Mouse (Mus musculus) MEL (cell line): ENCODE measurements around the gene Mpzl1. TPM values are rescaled to one million over a fixed set of nuclear protein-coding genes. Genes with fewer than 3 reads are reported as not detected.

Experiments used
- DNase-seq: peaks from one replicate; pipeline ENCODE4 v3.0.0; 2011; ENCODE audit warnings: low read depth, low spot score
- H3K27ac ChIP-seq: 2 replicates; pipeline ENCODE4 v1.5.1; 2012; ENCODE audit warnings: low read depth, mild to moderate bottlenecking, control low read depth, low read length, moderate library complexity; ENCODE audit not compliant: control insufficient read depth
- H3K27me3 ChIP-seq, 2 experiments: fragments of 150-350 bp in 1 of 2; sonication (generic) in 1 of 2; 2 replicates each; pipeline ENCODE4 v1.6.1; 2012; ENCODE audit warnings: low read length in 2 of 2, mild to moderate bottlenecking in 2 of 2, improper control_type of control experiment in 1 of 2, moderate library complexity in 1 of 2; ENCODE audit not compliant: insufficient read depth in 2 of 2, control insufficient read depth in 1 of 2
- H3K36me3 ChIP-seq, 2 experiments: 2 replicates each; pipeline ENCODE4 v1.6.1; 2012 to 2014; ENCODE audit warnings: low read length in 2 of 2, improper control_type of control experiment in 1 of 2, inconsistent platforms in 1 of 2, mild to moderate bottlenecking in 1 of 2; ENCODE audit not compliant: insufficient read depth in 2 of 2, control insufficient read depth in 1 of 2
- H3K4me1 ChIP-seq, 2 experiments: fragments of 150-350 bp in 1 of 2; sonication (generic) in 1 of 2; 2 replicates each; pipeline ENCODE4 v1.6.1; 2012; ENCODE audit warnings: low read length in 2 of 2, improper control_type of control experiment in 1 of 2, mild to moderate bottlenecking in 1 of 2; ENCODE audit not compliant: insufficient read depth in 2 of 2, control insufficient read depth in 1 of 2
- H3K4me3 ChIP-seq, 2 experiments: fragments of 150-350 bp in 1 of 2; sonication (generic) in 1 of 2; 2 replicates each; pipeline ENCODE4 v1.5.1; 2012; ENCODE audit warnings: low read depth in 2 of 2, low read length in 2 of 2, mild to moderate bottlenecking in 2 of 2, moderate library complexity in 2 of 2, control low read depth in 1 of 2, improper control_type of control experiment in 1 of 2; ENCODE audit not compliant: control insufficient read depth in 1 of 2, insufficient read depth in 1 of 2
- H3K79me2 ChIP-seq: 2 replicates; pipeline ENCODE4 v1.6.1; 2012; ENCODE audit warnings: mild to moderate bottlenecking, low read length, moderate library complexity; ENCODE audit not compliant: control insufficient read depth, poor library complexity, insufficient read depth
- H3K9ac ChIP-seq: 2 replicates; pipeline ENCODE4 v1.6.1; 2012; ENCODE audit warnings: low read depth, mild to moderate bottlenecking, control low read depth, low read length, moderate library complexity; ENCODE audit not compliant: control insufficient read depth, poor library complexity, severe bottlenecking
- H3K9me3 ChIP-seq: fragments of 150-350 bp; sonication (generic); replicated peaks from 2 replicates; pipeline ENCODE4 v1.6.1; 2012; ENCODE audit warnings: mild to moderate bottlenecking, low read length, improper control_type of control experiment, moderate library complexity; ENCODE audit not compliant: insufficient read depth
- CHD1 ChIP-seq: IDR thresholded peaks from 2 replicates; pipeline ENCODE4 v1.6.1; 2012; ENCODE audit warnings: low read depth, mild to moderate bottlenecking, inconsistent platforms, low read length, improper control_type of control experiment
- CTCF ChIP-seq, 3 experiments: IDR thresholded peaks in 2 of 3; conservative IDR thresholded peaks in 1 of 3; 2 replicates each; pipeline ENCODE4 v1.5.1; 2011 to 2012; ENCODE audit warnings: low read length in 3 of 3, low read depth in 2 of 3, mild to moderate bottlenecking in 2 of 3, improper control_type of control experiment in 1 of 3, inconsistent platforms in 1 of 3, mixed read lengths in 1 of 3, moderate library complexity in 1 of 3; ENCODE audit not compliant: control insufficient read depth in 1 of 3, insufficient read depth in 1 of 3, poor library complexity in 1 of 3, severe bottlenecking in 1 of 3
- E2F4 ChIP-seq: IDR thresholded peaks from 2 replicates; pipeline ENCODE4 v1.6.1; 2011; ENCODE audit warnings: low read depth, low read length, improper control_type of control experiment, borderline replicate concordance
- EP300 ChIP-seq, 2 experiments: IDR thresholded peaks; 2 replicates each; pipeline ENCODE4 v1.6.1; 2011; ENCODE audit warnings: improper control_type of control experiment in 2 of 2, low read length in 2 of 2, low read depth in 1 of 2, mild to moderate bottlenecking in 1 of 2
- ETS1 ChIP-seq: IDR thresholded peaks from 2 replicates; pipeline ENCODE4 v1.6.1; 2012; ENCODE audit warnings: low read depth, mild to moderate bottlenecking, inconsistent platforms, low read length, improper control_type of control experiment, moderate library complexity
- GATA1 ChIP-seq: IDR thresholded peaks from 2 replicates; pipeline ENCODE4 v1.6.1; 2011; ENCODE audit warnings: low read depth, low read length, improper control_type of control experiment
- JUND ChIP-seq: IDR thresholded peaks from 2 replicates; pipeline ENCODE4 v1.6.1; 2011; ENCODE audit warnings: low read depth, mild to moderate bottlenecking, improper control_type of control experiment, low read length
- KAT2A ChIP-seq: conservative IDR thresholded peaks from 2 replicates; pipeline ENCODE4 v1.6.1; 2012; ENCODE audit warnings: low read depth, low read length, improper control_type of control experiment, inconsistent platforms
- MYB ChIP-seq: IDR thresholded peaks from 2 replicates; pipeline ENCODE4 v1.6.1; 2011; ENCODE audit warnings: mild to moderate bottlenecking, low read depth, low read length, improper control_type of control experiment
- MYC ChIP-seq: IDR thresholded peaks from 2 replicates; pipeline ENCODE4 v1.6.1; 2011; ENCODE audit warnings: low read depth, mild to moderate bottlenecking, low read length, improper control_type of control experiment, moderate library complexity
- NELFE ChIP-seq: IDR thresholded peaks from 2 replicates; pipeline ENCODE4 v1.6.1; 2011; ENCODE audit warnings: low read depth, low read length, improper control_type of control experiment
- POLR2AphosphoS2 ChIP-seq: IDR thresholded peaks from 2 replicates; pipeline ENCODE4 v1.6.1; 2011; ENCODE audit warnings: low read length, improper control_type of control experiment
- RAD21 ChIP-seq: IDR thresholded peaks from 2 replicates; pipeline ENCODE4 v1.6.1; 2011; ENCODE audit warnings: mild to moderate bottlenecking, low read depth, low read length, improper control_type of control experiment
- RCOR1 ChIP-seq: IDR thresholded peaks from 2 replicates; pipeline ENCODE4 v1.6.1; 2012; ENCODE audit warnings: low read depth, mild to moderate bottlenecking, inconsistent platforms, low read length, improper control_type of control experiment
- SIN3A ChIP-seq: IDR thresholded peaks from 2 replicates; pipeline ENCODE4 v1.6.1; 2012; ENCODE audit warnings: low read length, improper control_type of control experiment, inconsistent platforms
- SMC3 ChIP-seq: IDR thresholded peaks from 2 replicates; pipeline ENCODE4 v1.6.1; 2011; ENCODE audit warnings: low read depth, low read length, improper control_type of control experiment
- TAL1 ChIP-seq: IDR thresholded peaks from 2 replicates; pipeline ENCODE4 v1.6.1; 2012; ENCODE audit warnings: mild to moderate bottlenecking, inconsistent platforms, low read length, moderate library complexity, mixed read lengths
- TBP ChIP-seq: IDR thresholded peaks from 2 replicates; pipeline ENCODE4 v1.8.0; 2011; ENCODE audit warnings: low read depth, low read length, improper control_type of control experiment
- TCF12 ChIP-seq: IDR thresholded peaks from 2 replicates; pipeline ENCODE4 v1.6.1; 2014; ENCODE audit warnings: low read depth, mild to moderate bottlenecking, inconsistent platforms, low read length, improper control_type of control experiment, moderate library complexity
- UBTF ChIP-seq: IDR thresholded peaks from 2 replicates; pipeline ENCODE4 v1.6.1; 2012; ENCODE audit warnings: low read depth, mild to moderate bottlenecking, inconsistent platforms, low read length, improper control_type of control experiment, moderate library complexity, borderline replicate concordance; ENCODE audit not compliant: insufficient read depth
- USF1 ChIP-seq: IDR thresholded peaks from 2 replicates; pipeline ENCODE4 v1.6.1; 2014; ENCODE audit warnings: low read depth, mild to moderate bottlenecking, inconsistent platforms, low read length, improper control_type of control experiment, moderate library complexity
- ZC3H11A ChIP-seq: IDR thresholded peaks from 2 replicates; pipeline ENCODE4 v1.6.1; 2012; ENCODE audit warnings: low read depth, mild to moderate bottlenecking, inconsistent platforms, low read length, improper control_type of control experiment
- polyA plus RNA-seq, 2 experiments: library from polyadenylated mRNA; stranded (reverse) in 1 of 2; unstranded in 1 of 2; fragments of >175 nt in 1 of 2; fragments of >200 nt in 1 of 2; gene quantifications; 2 replicates each; pipeline versions ENCODE4 v1.2.1 to v1.2.4; 2012; ENCODE audit warnings: low replicate concordance in 2 of 2, low read depth in 1 of 2; ENCODE audit not compliant: insufficient read length in 2 of 2, insufficient read depth in 1 of 2, missing spikeins in 1 of 2
- total RNA-seq: library from RNA; depleted of rRNA; stranded (reverse); fragments of 300-350 nt; gene quantifications from 2 replicates; pipeline ENCODE4 v1.2.3, GENCODE M21; 2012

The Mpzl1 gene
- total and polyA plus RNA-seq, 3 experiments: 3.2 to 19.8 TPM; not detected in 1

DNA sequence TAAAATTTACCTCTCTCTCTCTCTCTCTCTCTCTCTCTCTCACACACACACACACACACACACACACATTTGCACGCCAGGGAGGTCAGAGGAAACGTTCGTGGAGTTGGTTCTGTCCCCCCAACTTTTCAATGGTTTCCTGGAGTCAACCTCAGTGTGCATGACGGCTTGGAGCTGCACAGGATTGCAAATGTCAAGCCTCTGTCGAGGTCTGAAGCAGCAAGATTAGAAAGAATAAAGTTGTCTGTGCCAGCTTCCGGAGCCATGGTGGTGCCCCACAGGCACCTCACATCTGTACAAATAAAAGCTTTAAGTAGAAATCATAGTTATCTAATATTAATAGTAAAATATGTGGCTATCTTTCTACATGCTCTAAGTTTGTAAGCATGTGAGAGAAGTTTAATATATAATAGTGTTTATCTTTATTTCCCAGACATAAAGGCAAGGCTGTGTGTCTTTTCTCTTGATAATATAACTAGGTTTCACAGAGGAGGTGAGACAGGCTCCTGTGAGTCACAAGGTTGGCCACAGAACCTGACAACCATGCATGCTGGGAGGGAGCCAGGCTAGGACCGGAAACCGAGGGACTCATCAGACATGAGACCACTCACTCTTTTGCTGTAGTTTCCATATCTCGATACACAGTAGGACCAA, 57.8 kb downstream of the Mpzl1 start:
- H3K4me1 ChIP-seq: peaks cover 0 to 14% of the 10 kb centered on the region in 2 experiments; a peak in 1 of 4 replicates
- H3K9me3 ChIP-seq: no peaks in the 10 kb centered on the region
- H3K36me3 ChIP-seq: peaks cover 0 to 2% of the 10 kb centered on the region in 2 experiments; a peak in 1 of 4 replicates
- peak; percentile 67 for DNase-seq
- H3K79me2 ChIP-seq: no peaks in the 10 kb centered on the region
- TF ChIP-seq TAL1 (peak; percentile 68), RCOR1 (0 out of 2 replicates have a peak, but pooled peaks have one; percentile 42), MYC (peak; percentile 42; the same call in 1 of the 2 replicates), POLR2AphosphoS2 (no peak), SIN3A (0 out of 2 replicates have a peak, but pooled peaks have one; percentile 26), JUND (no peak), ETS1 (0 out of 2 replicates have a peak, but pooled peaks have one; percentile 23), EP300 (IDR thresholded peaks at IDR 0.05; ENCODE audit: low read depth in 1 of 2, low read length in 2 of 2) (peak; percentile 61 to 63; a peak in 3 of 4 replicates), MYB (no peak), GATA1 (peak; percentile 12; the same call in 1 of the 2 replicates), TCF12 (peak; percentile 57), CTCF (IDR thresholded peaks at IDR 0.05 in 2 of 3, conservative IDR thresholded peaks at IDR 0.05 in 1 of 3; ENCODE audit: control insufficient read depth in 1 of 3, insufficient read depth in 1 of 3, low read depth in 2 of 3, low read length in 3 of 3, poor library complexity in 1 of 3, severe bottlenecking in 1 of 3) (no peak)
- 0 out of 2 replicates have a peak overlapping the region, but pooled peaks have one; percentile 9 for H3K9ac ChIP-seq
- H3K27ac ChIP-seq: peak overlapping the region; percentile 9; the same call in 1 of the 2 replicates
- H3K27me3 ChIP-seq: no peaks in the 10 kb centered on the region; a peak in 2 of 4 replicates
- peak overlapping the region in 1 of 2 experiments; percentile 25; a peak in 3 of 4 replicates for H3K4me3 ChIP-seq

GRCm38 (mm10) chr1:165576005-165576404, 58.3 kb downstream of the Mpzl1 start:
- peaks cover 0 to 2% of the 10 kb centered on the region in 2 experiments; a peak in 1 of 4 replicates for H3K36me3 ChIP-seq
- no peak for DNase-seq
- no peak overlapping the region for H3K4me3 ChIP-seq
- no peaks in the 10 kb centered on the region; a peak in 2 of 4 replicates for H3K27me3 ChIP-seq
- H3K9ac ChIP-seq: no peak overlapping the region
- no peak overlapping the region for H3K27ac ChIP-seq
- H3K79me2 ChIP-seq: no peaks in the 10 kb centered on the region
- TF ChIP-seq E2F4 (no peak), RAD21 (no peak), ZC3H11A (no peak), KAT2A (no peak), ETS1 (no peak), UBTF (no peak), TBP (no peak), NELFE (no peak), USF1 (no peak), SMC3 (no peak), RCOR1 (no peak), TCF12 (no peak), EP300 (IDR thresholded peaks at IDR 0.05; ENCODE audit: low read depth in 1 of 2, low read length in 2 of 2) (no peak), CHD1 (no peak)
- H3K4me1 ChIP-seq: peaks cover 0 to 13% of the 10 kb centered on the region in 2 experiments; a peak in 1 of 4 replicates
- H3K9me3 ChIP-seq: no peaks in the 10 kb centered on the region
